Mouse (Mus musculus): ENCODE measurements around the gene Pcdh15.

The Pcdh15 gene

GRCm38 (mm10) chr10:74512315-74512714, 1413.2 kb downstream of the Pcdh15 start:
- DNase-seq (ENCODE audit: extremely low read depth, low read depth, low spot score) = no peak

- no peak for DNase-seq (ENCODE audit: extremely low read depth, low read depth, low spot score)
Measured at GRCm38 (mm10) chr10:74513743-74514142, 1414.6 kb downstream of the Pcdh15 start.

- no peak for DNase-seq (ENCODE audit: extremely low read depth, low read depth, low spot score)
Measured at GRCm38 (mm10) chr10:74538371-74538770, 1439.2 kb downstream of the Pcdh15 start.

- no peak for DNase-seq (ENCODE audit: extremely low read depth, low read depth, low spot score)
Measured at GRCm38 (mm10) chr10:74555326-74555725, 1456.2 kb downstream of the Pcdh15 start.

- no peak for DNase-seq (ENCODE audit: extremely low read depth, low read depth, low spot score)
Measured at GRCm38 (mm10) chr10:74569603-74570002, 1470.5 kb downstream of the Pcdh15 start.

GRCm38 (mm10) chr10:74579924-74580323, 1480.8 kb downstream of the Pcdh15 start:
- no peak for DNase-seq (ENCODE audit: extremely low read depth, low read depth, low spot score)

- DNase-seq (ENCODE audit: extremely low read depth, low read depth, low spot score) = no peak
Measured at GRCm38 (mm10) chr10:74591799-74592198, 1492.7 kb downstream of the Pcdh15 start.

GRCm38 (mm10) chr10:74607683-74608082, 1508.5 kb downstream of the Pcdh15 start:
- DNase-seq (ENCODE audit: extremely low read depth, low read depth, low spot score) = no peak

GRCm38 (mm10) chr10:74621837-74622236, 1522.7 kb downstream of the Pcdh15 start:
- no peak for DNase-seq (ENCODE audit: extremely low read depth, low read depth, low spot score)

GRCm38 (mm10) chr10:74625715-74626114, 1526.6 kb downstream of the Pcdh15 start:
- no peak for DNase-seq (ENCODE audit: extremely low read depth, low read depth, low spot score)

- no peak for DNase-seq (ENCODE audit: extremely low read depth, low read depth, low spot score)
Measured at GRCm38 (mm10) chr10:74626596-74626995, 1527.5 kb downstream of the Pcdh15 start.

GRCm38 (mm10) chr10:74631314-74631713, 1532.2 kb downstream of the Pcdh15 start:
- DNase-seq (ENCODE audit: extremely low read depth, low read depth, low spot score) = no peak

GRCm38 (mm10) chr10:74637040-74637439, 1537.9 kb downstream of the Pcdh15 start:
- no peak for DNase-seq (ENCODE audit: extremely low read depth, low read depth, low spot score)

GRCm38 (mm10) chr10:74642125-74642524, 1543.0 kb downstream of the Pcdh15 start:
- DNase-seq (ENCODE audit: extremely low read depth, low read depth, low spot score) = no peak

- no peak for DNase-seq (ENCODE audit: extremely low read depth, low read depth, low spot score)
Measured at GRCm38 (mm10) chr10:74663171-74663570, 1564.0 kb downstream of the Pcdh15 start.

- DNase-seq (ENCODE audit: extremely low read depth, low read depth, low spot score) = no peak
Measured at GRCm38 (mm10) chr10:74680016-74680491, 1580.9 kb downstream of the Pcdh15 start.

GRCm38 (mm10) chr10:74680559-74680958, 1581.4 kb downstream of the Pcdh15 start:
- no peak for DNase-seq (ENCODE audit: extremely low read depth, low read depth, low spot score)

Measured in fat pad, adult 2 months (tissue).